Mouse (Mus musculus): ENCODE measurements around the gene Kif14.
"Not testable (repeated sequence)": the region's sequence is repeated elsewhere in the genome, so short reads cannot be mapped to it uniquely, and the experiment has no call there.

Kif14 gene

DNA sequence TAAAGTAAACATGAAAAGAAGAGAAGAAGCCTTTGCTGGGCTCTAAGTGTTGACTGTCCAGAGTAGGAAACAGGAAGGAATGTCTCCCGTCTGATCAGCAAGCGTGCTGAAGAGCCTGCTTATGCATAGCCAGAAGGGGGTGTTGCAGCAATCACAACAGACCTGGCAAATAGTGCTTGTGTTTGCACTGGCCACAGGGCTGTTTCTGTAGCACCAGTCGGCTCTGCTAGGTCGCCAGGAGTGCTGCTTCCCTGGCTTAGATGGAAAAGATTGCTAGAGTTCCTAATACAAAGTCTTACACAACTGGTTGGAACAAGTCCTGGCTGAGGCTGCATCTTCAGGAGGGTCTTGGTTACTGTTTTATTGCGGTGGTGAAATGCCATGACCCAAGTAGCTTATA is 25.5 kb downstream of the Kif14 start:
- DNase-seq (ENCODE audit: low spot score in 2 of 2): no peak

DNA sequence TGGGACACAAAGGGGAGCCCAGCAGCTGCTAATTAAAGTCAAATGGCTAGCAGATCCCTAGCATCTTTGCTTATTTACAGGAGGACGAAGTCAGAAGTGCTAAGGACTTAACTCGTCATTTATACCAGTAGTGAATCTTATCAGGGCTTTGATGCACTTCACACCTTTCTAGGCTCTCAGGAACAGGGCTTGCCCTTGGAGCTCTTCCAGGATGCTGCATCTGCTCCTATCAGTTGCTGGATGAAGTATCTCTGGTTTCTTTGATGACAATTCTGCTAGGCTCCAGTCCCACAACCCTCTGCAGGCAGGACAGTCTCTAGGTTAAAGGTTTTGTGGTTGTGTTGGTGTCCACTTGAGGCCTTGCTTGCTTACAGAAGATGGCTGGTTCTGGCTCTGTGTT is 26.1 kb downstream of the Kif14 start:
- DNase-seq (ENCODE audit: low spot score in 2 of 2): no peak

DNA sequence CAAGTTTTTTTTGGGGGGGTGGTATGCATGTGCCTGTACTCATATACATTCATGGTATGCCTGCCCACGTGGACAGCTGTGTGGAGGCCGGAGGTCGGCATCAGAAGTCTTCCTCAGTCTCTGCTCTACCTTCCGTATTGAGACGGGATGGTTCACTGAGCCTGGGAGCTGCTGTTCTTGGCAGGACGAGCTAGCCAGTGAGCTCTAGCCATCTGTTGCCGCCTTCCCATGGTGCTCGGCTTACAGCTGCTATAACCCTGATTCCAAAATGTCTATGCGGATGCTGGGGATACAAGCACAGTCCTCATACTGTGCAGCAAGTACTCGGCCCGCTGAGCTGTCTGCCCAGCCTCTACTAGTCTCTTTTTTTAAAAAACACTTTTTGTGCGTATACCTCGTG is 33.2 kb downstream of the Kif14 start:
- no peak for DNase-seq (ENCODE audit: low spot score in 2 of 2)

DNA sequence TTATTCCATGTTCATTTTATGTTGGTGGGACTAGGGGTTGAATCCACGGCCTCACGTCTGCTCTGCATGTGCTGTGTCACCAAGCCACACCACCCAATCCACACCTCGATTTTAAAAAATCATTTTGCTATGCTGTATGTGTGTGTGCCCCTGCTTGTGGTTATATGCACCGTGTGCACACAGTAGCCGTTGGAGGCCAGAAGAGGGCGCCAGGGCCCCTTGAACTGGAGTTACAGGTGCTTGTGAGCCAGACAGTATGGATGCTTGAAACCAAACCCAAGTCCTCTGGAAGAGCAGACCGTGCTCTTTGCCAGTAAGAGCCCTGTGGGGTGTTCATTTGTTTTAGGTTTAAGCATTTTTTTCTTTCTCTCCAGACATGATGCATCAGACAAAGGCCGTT is 36.8 kb downstream of the Kif14 start:
- no peak for DNase-seq (ENCODE audit: low spot score in 2 of 2)

- not testable (repeated sequence) for DNase-seq (ENCODE audit: low spot score in 2 of 2)
Observed at GRCm38 (mm10) chr1:136506255-136506654, 40.1 kb downstream of the Kif14 start.

GRCm38 (mm10) chr1:136512317-136512716 is 46.2 kb downstream of the Kif14 start:
- no peak for DNase-seq (ENCODE audit: low spot score in 2 of 2)

- DNase-seq (ENCODE audit: low spot score in 2 of 2): no peak
Observed at GRCm38 (mm10) chr1:136513181-136513580, 47.0 kb downstream of the Kif14 start.

- no peak for DNase-seq (ENCODE audit: low spot score in 2 of 2)
Observed at GRCm38 (mm10) chr1:136518699-136519356, 52.7 kb downstream of the Kif14 start.

DNA sequence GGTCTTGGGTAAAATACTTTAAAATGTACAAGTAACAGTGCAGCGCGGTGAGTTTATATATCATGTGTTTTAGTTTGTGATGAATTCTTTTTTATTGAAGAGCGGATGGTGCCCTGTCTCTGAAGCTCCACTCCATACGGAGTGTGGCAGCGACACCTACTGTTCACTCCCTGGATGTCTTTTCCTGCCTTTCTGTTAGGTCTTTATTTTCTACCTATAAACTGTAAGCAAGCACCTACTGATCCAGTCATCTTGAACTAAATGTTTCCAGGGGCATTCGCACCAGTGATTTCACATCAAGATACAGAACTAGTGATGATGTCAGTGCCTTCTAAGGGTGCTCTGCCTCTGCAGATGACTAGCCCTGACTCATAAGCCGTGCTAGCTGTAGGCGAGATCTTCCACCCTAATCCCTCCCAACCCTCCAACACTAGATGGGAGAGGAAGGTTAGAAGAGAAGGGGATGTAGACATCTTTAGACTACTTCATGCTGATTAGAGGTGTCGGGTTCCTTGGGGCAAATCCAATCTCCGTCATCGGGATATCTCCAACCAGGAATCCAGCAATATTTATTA is 55.3 kb downstream of the Kif14 start:
- no peak for DNase-seq (ENCODE audit: low spot score in 2 of 2)

DNA sequence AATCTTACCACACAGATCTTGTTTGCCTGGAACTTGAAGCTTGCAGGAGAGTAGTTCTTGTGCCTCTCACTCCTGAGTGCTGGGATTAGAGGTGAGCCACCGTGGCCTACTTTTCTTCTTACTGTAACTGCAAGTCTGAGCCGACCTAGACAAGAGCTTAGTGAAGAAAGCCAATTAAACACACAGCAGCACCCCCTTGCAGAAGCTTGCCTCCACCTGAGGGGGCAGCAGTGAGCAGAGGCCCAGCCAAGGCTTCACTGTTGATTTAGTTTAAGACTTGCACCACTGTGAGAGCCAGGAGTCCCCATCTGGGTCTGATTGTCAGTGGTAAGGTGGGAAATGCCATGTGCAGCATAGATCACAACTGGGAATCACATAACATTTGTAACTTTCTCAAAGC is 58.8 kb downstream of the Kif14 start:
- peak; percentile 60 to 85 for DNase-seq (ENCODE audit: low spot score in 2 of 2)

DNA sequence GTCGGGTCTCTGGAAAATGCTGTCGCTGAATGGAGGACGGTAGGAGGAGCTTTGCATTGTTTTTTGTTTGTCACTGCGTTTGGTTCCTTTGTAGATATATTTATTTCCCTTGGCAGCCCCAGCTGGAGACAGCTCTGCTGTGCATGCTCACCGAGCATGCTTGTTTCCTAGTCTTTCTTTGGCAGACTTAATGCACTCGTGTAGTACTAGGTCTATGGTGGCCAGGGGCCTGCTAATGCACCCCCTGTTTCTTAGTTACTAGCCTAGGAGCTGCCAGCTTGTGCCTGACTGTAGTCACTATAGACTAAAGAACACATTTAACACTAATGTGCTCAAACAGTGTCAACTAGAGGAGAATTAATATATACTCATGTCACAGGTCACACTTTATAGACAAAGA is 59.7 kb downstream of the Kif14 start:
- no peak for DNase-seq (ENCODE audit: low spot score in 2 of 2)

DNA sequence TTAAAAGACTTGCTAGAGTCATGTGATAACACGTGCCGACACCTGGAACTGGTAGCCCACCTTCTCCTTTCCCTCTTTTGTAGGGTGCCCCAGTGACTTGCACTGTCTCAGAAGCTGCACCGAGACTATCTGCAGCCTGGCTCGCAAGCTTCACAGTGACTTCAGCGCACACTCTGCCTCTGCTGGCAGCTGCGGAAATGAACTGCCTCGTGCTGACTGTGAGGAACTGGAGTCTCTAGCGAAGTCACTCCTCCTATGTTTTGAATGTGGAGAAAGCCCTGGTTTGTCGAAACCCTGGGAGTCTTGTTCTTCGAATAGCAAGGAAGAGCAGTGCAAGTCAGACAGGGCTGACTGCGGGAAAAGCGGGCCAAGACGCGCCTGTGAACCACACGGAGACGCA is 61.0 kb downstream of the Kif14 start:
- DNase-seq (ENCODE audit: low spot score in 2 of 2): no peak

- no peak for DNase-seq (ENCODE audit: low spot score in 2 of 2)
Observed at GRCm38 (mm10) chr1:136532556-136532955, 66.4 kb downstream of the Kif14 start.

GRCm38 (mm10) chr1:136536947-136537346 is 70.8 kb downstream of the Kif14 start:
- no peak for DNase-seq (ENCODE audit: low spot score in 2 of 2)

DNA sequence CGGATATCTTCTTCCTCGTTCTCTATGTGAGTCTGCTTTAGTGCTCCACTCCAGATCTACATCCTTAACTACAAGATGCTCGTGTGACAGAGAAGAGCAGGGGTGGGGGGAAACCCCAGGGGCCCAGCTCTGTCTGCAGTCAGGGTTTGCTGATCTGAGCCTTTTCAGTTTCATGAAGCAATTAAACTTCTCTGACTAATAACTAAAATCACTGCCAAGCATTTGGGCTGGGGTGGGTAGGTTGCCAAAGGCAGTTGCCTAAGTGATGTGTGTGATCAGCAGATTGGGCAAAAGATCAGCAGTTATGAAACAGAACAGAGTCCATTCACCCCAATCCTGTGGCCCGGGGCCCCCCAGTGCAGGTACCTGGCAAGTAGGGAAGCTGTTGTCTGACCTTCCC is 72.1 kb downstream of the Kif14 start:
- DNase-seq (ENCODE audit: low spot score in 2 of 2): no peak

- no peak for DNase-seq (ENCODE audit: low spot score in 2 of 2)
Observed at GRCm38 (mm10) chr1:136540407-136540895, 74.3 kb downstream of the Kif14 start.

- DNase-seq (ENCODE audit: low spot score in 2 of 2): no peak
Observed at GRCm38 (mm10) chr1:136541618-136542376, 75.7 kb downstream of the Kif14 start.

GRCm38 (mm10) chr1:136543920-136544319 is 77.8 kb downstream of the Kif14 start:
- DNase-seq (ENCODE audit: low spot score in 2 of 2): no peak

DNA sequence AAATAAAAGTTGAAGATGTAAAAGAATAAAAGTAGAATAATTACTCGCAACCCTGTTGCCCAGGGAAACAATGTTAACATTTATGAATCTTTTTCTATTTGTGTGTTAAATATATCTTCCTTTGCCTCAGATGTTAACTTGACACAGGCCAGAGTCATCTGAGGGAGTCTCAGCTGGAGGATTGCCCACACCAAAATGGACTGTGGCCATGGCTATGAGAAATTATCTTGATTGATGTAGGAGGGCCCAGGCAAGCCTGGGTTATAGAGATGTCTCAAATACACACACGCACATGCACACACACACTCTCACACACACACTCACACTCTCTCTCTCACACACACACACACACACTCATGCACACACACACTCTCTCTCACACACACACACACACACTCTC is 80.9 kb downstream of the Kif14 start:
- no peak for DNase-seq (ENCODE audit: low spot score in 2 of 2)

DNA sequence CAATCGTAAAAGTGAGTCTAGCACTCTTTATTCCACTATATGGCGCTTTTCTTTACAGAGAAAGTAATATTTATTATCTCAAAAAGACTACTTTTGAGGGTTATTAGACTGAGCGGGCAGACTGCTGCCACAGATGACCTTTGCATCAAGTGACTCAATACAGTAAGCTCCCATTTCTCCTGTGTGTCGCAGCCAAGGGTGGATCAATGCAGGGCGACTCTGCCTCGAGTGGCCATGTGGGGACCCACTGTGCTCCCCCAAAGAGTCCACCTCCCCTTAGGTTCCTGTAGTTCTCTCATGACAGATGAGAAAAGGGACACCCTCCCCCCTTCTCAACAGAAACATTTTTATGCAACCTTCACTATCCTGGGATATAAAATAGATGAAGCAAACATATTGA is 84.1 kb downstream of the Kif14 start:
- DNase-seq (ENCODE audit: low spot score in 2 of 2): no peak

GRCm38 (mm10) chr1:136550851-136551540 is 84.9 kb downstream of the Kif14 start:
- peak; percentile 61 to 85 for DNase-seq (ENCODE audit: low spot score in 2 of 2)

DNA sequence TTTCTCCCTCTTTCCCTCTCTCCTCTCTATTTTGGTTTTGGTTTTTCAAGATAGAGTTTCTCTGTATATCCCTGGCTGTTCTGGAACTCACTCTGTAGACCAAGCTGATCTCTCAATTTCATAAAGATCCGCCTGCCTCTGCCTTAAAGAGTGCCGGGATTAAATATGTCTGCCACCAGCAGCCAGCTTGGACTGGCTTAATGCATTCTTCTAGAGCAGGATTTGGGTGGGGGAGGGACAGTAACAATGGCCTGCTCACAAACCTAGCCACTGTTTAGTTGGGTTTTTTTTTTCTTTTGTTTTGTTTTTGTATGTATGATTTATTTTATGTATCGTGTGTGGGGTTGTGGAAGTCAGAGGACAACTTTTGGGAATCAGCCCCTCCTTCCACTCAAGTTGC is 88.5 kb downstream of the Kif14 start:
- no peak for DNase-seq (ENCODE audit: low spot score in 2 of 2)
